Mouse (Mus musculus) gastrocnemius, postnatal 14 days (tissue): ENCODE data around the gene Tnc. TPM values are rescaled to one million over a fixed set of nuclear protein-coding genes. Genes with fewer than 3 reads are reported as not detected.

Experiments
- DNase-seq: peaks from one replicate; pipeline ENCODE4 v3.0.0; 2021; ENCODE audit warnings: mixed read lengths
- intact Hi-C: fragments of 180-260 bp; cut with DNase I; formaldehyde crosslinking; loops from one replicate; pipeline ENCODE4 v1.15.1; 2025; ENCODE audit warnings: low total_unique reads
- total RNA-seq, 2 experiments: library from RNA; stranded (reverse); gene quantifications; 2 replicates each; pipeline ENCODE4 v1.2.3; 2021

The Tnc gene
- total RNA-seq, 2 experiments from 2014 or later = 16.2 to 21.0 TPM

DNA sequence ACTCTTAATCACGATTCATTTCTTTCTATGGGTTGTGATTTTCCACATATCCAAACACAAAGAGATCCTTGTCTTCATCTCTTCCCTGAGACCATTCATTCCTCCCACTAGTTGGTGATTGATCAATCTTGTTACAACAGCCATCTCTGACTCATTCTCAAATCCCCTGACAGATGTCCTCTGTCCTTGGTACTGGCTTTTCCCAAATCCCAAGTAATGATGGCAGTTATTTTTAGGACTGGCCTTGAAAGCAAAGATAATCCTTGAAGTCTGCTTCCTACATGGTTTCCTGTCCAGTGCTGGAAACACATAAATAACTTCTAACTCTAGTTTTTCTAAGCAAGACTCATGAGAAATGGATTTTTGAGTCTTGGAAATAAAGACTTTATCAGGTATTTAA is 12.1 kb downstream of the Tnc start:
- DNase-seq = no peak
- intact Hi-C loops = no loop called here

DNA sequence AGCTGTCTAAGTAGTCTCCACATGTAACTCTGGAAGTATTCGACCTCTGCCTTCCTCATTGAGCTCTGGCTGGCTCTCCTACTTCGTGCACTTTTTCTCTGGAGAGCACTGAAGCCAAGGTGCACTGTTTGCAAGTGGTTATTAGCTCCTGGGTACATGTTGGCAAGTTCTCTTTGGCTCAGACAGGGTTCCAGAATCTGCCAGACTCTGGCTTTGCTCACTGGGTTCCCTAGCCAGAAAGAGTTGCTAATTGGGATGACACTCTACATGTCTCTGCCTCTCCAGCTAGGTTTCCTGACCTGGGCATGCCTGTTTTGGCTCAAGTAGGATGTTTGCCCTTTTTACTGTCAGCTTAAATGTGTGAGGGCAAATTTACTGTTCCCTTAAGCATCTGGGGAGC is 13.6 kb downstream of the Tnc start:
- peak; percentile 13 for DNase-seq
- intact Hi-C loops = no loop called here

DNA sequence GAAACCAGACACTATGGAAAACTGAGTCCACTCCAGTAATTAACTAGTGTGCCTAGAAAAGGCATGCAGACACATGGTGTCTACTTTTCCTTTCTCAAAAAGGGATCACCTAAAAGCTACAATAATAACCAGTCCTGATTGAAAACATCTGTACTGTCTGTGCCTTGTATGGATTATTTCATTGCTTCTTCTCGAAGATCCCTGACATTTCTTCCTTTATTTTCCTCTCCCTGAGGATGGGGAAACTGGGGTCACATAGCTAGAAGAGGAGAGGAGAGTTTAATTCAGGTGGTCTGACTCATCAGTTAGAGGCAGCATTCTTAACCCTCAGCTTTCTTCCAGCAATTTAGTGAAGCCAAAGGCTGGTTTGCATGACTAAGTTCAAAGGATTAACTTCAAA is 17.3 kb downstream of the Tnc start:
- intact Hi-C loops = no loop called here
- DNase-seq = no peak

DNA sequence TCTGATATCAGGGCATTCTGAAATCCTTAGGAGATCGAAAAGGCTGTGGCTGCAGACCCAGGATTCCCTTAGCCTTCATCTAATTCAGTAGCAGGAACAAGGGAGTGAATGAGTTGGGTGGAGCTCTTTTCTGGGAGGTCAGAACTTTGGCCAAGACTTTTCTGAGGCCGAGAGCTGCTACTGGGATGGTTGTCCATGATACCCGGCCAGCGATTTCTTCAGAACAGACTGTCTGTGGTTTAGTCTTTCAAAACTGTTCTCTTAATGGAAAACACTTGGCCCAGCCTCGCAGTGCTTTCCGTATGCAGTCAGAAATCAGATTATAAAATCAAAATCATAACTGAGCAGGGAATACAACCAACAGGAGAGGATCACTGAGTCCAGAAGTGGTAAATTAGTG is 21.2 kb downstream of the Tnc start:
- peak; percentile 61 for DNase-seq
- intact Hi-C loops = no loop called here

DNA sequence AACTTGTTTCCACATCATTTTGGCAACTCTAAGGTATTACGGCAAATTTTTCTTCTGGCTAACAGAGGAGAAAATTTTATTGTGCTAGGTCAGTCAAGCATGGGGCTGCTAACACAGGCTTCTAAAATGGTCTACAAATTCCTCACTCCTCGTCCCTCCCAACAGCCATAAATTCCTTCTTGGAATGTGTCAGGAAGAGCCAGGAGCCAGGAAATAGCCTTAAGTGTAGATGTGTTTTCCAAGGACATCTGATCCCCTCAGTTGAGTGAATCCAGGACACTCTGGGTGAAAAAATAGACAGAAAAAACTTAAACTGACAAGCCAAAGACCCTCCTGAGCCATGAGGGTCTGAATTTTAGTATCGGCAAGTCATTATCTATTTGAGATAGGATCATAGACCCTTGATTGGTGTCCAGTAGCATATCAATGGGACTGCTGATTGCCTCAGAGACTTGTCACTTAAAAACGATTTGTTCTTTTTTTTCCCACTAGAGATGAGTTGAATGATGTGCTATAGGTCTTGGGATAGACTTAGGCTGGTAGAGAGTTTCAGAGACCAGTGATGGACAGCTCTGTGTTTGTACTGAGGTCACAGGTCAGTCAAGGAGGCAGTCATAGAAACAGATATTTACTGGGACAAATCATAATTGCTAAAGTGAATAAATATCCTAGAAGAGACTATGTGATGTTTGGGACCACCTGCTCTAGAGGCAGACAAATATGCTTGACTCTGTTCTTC is 22.6 kb downstream of the Tnc start:
- intact Hi-C loops = no loop called here
- DNase-seq = no peak

DNA sequence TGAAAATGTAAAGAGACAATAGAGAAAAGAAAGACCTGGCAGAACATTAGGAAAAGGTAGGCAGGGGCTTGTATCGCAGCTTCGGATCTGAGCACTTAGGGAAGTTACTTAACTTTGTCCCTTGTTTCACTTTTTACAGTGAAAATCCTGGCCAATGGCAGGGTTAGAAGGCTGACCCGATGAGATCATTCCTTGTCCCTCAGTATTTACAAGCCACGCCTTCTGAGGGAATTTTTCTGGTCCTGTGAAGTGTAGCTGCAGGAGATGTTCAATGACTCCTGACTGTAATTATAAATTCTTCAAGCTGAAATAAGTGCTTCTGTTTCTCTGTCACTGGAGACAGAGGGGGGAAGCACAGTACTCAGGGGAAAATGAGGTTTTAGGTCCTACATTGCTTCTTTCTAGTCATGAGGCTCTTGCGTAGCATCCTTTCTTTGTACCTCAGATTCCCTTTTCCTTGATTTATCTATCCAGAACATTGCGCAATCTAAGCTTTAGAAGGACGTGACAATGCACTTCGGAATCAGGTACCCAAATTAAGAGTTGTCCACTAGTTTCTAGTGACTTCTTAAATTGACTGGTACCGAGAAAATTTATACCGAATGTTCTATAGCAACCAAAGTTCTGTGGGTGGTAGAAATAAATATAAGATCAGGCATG is 25.8 kb downstream of the Tnc start:
- intact Hi-C loops = no loop called here

DNA sequence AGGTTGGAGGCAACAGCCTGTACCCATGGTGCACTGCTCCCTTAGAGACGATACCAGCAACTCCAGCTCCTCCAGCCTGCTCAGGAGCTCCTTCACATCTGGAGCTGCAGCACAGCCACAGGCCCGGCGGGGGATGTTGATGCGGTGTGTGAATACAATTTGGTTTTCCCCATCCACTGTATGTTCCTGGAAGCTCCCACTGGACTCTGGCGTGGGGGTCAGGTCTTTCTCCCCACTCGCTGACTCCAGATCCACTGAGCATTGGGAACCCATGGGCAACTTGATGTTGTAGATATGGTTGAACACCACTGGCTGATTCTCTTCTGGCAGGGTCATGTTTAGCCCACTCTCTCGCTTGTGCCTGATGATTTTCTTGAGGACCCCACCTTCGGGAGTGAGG is 26.7 kb downstream of the Tnc start:
- DNase-seq = no peak
- intact Hi-C loops = no loop called here

More for the DNA sequence above, 25.8 kb downstream of the Tnc start:
- DNase-seq = no peak

DNA sequence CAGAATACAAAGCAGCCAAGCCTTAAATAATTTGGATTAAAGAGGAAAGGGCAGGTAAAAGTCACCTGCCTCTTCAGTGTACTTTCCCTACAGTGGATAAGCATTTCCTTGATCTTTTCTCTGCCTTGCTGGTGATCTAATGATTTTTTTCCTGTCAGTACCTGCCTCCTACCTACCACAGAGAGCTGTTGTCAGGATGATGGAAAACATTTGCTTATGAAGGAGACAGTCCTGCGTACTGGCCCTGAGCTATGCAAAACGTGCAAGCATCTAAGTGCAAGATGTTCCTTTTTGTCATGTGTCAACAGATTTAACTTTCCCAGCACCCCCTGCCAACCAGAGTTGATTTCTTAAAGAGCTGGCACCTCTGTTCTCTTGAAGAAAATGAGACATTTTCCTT is 35.5 kb downstream of the Tnc start:
- intact Hi-C loops = no loop called here

DNA sequence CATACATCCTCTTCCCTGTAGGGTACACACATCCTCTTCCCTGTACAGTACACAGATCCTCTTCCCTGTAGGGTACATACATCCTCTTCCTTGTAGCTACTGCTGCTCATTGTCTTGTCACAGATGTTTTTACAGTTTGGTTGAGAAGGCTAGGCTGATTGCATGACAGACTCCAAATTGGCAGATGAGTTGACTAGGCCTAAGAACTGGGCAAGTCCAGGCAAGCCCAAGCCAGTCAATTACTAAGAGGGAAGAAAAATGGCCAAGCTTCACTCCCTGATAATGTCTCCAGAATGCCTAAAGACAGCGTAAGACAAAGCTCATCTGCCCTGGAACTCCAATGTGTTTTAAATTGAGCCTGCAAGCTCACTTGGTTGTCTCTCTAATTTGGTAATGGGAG is 36.9 kb downstream of the Tnc start:
- intact Hi-C loops = no loop called here

More for the DNA sequence above, 35.5 kb downstream of the Tnc start:
- DNase-seq = no peak

DNA sequence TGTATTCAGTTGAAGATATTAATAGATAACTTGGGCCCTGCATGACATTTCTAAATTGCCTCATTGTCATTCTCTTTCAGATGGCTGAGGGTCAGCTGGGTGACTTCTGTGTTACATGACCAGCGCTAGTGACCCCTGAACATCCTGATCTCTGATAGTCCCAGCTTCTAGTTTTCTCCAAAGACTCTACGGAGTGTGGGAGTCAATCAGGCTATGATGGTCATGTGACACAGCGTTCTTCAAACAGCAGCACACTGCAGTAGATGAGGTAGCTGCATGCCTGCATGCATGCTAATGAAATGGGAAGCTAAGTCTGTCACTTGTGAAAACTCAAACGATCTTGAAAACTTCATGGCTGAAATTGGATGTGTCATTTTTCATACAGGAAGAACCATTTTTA is 41.6 kb downstream of the Tnc start:
- DNase-seq = no peak
- intact Hi-C loops = no loop called here

More for the DNA sequence above, 36.9 kb downstream of the Tnc start:
- no peak for DNase-seq

DNA sequence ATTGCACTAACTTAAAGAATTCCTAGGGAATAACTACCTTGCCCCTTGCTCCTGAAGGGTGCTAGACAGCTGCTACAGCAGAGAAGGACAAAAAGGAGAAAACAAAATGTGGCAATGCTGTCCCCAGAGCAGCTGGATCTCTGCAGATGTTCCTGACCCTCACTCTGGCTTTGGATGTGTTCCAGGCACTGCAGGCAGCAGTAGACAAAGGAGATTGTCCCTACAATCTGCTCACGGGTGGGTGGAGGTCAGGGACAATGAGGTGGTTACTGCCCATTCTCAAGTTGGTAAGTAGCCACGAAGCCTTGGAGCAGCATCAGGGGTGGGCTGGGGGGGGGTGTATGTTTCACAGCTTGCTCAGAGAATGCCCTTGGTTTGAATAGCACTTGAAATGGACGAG is 43.1 kb downstream of the Tnc start:
- intact Hi-C loops = no loop called here
- peak; percentile 20 for DNase-seq

DNA sequence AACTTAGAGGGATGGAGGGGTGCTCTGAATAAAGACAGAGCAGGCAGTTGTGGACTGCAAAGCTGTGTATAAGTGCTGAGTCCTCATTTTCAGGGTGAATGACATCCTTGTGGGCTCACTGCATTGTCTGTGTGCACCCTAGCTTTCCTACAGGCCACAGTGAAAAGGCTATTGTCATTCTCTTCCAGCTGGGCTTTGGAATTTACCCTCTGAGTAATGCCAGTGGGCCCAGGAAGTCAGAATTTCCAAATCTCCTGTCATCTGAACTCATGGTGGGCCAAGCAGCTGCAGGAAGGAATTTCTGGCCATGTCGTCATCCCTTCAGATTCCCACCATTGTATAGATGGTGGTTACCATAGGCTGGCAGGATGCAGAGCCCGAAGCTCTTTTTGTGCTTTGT is 44.6 kb downstream of the Tnc start:
- no peak for DNase-seq
- intact Hi-C loops = no loop called here

DNA sequence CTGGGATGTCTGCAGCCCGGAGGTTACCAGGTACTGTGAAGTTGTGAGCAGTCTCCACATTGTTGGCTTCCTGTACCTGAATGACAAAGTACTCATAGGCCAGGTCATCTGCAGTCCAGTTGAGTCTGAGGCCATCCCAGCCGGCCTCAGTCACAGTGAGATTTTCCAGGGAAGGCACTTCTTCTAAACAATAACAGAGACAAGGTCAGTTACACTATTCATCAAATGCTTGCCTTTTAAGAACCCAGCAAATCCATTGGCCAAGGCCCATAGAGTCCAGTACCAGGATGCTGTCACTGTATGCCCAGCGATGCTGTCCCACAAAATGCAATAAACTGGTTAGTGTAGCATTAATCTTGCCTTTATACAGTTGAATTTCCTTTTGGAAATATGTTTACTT is 46.0 kb downstream of the Tnc start:
- DNase-seq = no peak
- intact Hi-C loops = no loop called here

DNA sequence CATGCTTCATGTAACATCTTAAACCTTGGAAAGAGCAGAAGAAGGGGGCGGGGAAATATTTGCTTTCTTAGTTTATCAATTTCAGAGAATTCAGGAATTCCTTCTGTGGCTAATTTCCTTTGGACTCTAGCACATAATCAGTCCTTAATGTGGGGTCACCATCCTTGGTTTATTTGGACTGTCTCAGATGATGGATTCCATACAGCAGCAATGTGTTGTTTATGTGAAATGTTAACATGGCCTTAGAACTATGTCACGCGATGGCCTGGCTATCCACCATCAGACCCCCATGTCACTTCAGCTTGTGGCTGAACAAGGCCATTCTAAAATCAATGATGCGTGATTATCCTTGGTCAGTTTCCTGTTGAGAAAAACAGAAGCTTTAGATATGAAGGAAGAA is 46.5 kb downstream of the Tnc start:
- intact Hi-C loops = no loop called here
- DNase-seq = no peak

DNA sequence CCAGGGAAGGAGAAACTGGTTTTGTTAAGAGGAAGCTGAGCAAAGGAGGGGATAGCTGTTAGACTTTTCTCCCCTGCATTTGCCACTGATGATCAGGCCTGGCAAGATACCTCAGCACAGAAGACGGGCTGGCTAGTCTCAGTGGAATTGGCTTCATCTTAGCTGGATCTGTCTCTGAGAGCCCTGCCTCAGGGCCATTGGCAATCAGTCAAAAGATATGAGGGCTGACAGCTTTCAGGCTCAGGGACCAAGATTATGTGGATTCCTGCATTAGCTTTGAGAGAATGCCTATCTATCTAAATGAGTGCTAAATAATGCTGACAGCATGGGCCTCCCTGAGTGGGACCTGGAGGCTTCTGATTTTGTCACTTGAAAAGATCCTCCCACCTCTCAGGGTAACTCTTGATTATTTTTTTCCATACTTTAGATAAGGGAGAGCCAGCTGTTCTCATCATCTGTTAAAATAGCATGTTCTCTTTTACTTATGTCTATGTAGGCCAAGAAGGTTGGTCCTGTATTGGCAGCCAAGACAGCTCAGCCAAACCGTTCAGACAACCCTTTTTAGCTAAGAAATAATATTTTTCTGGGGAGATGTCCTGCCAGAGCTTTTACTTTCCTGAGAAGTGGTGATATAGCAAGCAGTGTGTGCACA is 53.2 kb downstream of the Tnc start:
- no peak for DNase-seq
- intact Hi-C loops = no loop called here

DNA sequence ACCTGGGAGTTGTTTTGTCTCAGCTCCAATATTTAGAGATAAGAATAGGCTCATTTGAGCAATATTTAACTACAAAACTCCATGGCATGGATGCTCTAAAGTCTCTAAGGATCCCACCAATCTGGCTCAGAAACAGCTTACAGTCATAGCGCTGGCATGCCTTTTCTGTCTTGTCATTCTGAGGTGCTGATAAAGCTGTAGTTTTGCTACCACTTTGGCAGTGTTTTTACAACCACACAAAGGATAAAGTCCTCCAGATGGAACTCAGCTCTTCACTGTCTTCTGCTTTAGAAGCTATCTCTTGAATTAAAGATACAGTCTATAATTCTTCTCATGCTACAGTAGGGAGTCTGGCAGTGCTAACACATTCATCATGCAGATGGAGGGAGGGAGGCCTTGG is 56.6 kb downstream of the Tnc start:
- intact Hi-C loops = no loop called here
- no peak for DNase-seq

DNA sequence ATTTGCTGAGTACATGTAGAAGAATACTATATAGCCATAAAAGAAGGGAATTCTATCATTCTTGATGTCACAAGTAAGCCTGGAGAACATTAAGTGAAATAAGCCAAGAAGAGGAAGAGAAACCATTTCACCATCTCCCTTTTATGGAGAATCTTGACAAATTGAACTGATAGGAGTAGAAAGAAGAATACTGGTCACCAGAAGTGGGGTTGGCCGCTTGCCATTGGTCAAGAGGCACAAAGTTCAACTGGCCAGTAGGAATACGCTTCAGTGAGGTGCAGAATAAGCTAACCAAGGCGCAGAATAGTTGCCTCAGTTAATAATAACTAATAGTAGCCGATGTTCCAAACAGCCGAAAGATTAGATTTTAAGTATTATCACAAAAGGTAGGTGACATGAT is 58.7 kb downstream of the Tnc start:
- no peak for DNase-seq
- intact Hi-C loops = no loop called here

DNA sequence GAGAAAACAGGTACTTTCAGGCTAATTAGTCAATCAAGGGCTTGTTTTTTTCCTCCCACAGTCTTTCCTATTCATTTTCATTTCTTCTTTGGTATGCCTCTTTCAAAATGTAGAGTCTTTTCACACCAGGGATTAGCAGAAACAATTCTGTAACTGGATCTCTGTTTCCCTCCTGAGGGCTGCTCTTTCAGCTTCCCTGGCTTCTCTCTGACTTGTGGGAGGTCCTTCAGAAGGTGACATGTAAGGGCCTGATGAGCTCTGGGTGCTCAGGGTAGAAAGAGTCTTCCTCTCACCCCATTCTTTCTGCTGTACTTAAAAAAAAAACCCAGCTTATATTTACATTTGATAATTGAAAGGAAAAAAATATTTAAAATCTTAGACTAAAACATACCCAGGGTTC is 60.2 kb downstream of the Tnc start:
- intact Hi-C loops = no loop called here
- DNase-seq = no peak

DNA sequence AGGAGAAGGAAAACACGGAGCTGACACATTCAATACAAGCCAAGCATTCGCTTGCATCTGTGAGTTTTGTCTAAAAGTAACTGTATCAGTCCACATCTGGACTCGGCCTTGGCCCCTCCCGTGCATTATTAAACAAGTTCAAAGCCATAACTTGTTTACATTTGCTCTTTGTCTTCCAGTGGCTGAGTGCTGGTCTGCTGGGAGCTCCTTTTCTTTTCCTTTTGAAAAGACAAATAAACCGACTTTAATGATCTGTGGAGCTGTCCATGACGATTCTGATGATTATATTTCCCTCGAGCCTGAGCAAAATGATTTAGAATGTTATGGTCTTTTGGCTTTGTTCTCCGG is 63.7 kb downstream of the Tnc start:
- DNase-seq = no peak
- intact Hi-C loops = loop anchor here (5.0 kb wide), 1 partner anchor 739 kb away; no protein-coding TSS in a partner anchor

DNA sequence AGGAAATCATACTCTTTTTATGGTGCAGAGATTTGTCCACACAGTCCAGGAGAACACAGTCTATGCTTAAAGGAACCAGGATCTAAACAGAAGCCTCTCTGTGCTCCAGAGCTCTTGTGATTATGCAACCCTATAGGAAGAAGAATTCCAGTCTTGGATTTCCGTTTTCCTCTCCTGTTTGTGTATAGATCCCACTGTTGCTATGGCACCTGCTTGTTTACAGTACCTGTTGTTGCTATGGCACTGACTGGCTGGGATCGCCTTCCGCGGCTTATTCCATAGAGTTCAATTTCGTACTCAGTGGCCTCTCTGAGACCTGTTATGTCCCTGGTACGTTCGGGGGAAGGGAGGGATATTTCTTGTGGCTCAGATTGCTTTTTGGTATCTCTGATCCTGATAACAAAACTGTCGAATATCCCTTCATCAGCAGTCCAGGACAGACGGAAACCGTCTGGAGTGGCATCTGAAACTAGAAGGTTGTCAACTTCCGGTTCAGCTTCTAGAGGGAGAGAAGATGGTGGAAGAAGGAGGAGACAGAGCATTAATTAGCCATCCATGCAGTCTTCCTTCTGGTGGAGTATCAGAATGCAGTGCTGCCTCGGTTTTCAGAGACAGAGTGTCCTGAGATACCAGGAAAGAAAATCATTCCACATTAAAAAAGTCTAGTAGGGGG is 64.3 kb downstream of the Tnc start:
- DNase-seq = no peak

More for the DNA sequence above, 64.3 kb downstream of the Tnc start:
- intact Hi-C loops = loop anchor here (5.0 kb wide), 1 partner anchor 740 kb away; no protein-coding TSS in a partner anchor
